Mouse (Mus musculus): ENCODE measurements around the gene Gm6358. TPM values are rescaled to one million over a fixed set of nuclear protein-coding genes. Genes with fewer than 3 reads are reported as not detected.

The Gm6358 gene
- polyA plus RNA-seq (2014; fragmentation: Illumina TruSeq; extraction: RNeasy Lipid Tissue Mini Kit (QIAGEN cat#74804); ENCODE audit: low read depth, low replicate concordance), result not detected

DNA sequence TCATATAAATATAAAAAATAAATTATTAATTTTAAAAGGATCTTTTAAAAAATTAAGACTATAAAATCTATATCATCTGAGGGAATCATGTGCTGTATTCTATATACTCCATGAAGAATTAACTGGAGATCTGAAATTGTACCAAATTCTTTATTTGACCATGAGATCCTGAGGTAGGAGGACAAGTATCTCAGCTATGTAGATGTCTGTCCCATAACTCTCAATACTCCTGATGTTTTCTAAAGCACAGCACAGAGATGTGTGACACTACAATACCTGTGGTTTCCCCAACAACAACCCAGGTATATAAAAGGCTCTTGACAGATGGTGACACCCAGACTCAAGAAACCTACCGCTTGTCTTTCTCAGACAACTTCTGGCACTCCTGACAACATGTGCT lies at the start of gene Gm6358:
Gene Gm6358, plus strand, starts transcription at position 301 of the 400 bp plus-strand sequence.

GRCm38 (mm10) chr16:89150786-89151185 lies 10.1 kb downstream of the Gm6358 start, which contains the start of gene Gm10061:
Gene Gm10061, plus strand, starts transcription at chr16:89151086.

GRCm38 (mm10) chr16:89157652-89158051 lies 17.0 kb downstream of the Gm6358 start, which contains the start of gene Gm9789:
Gene Gm9789, plus strand, starts transcription at chr16:89157952.

GRCm38 (mm10) chr16:89169190-89169589 lies 28.5 kb downstream of the Gm6358 start, which contains the start of gene Gm7735:
Gene Gm7735, plus strand, starts transcription at chr16:89169490.

GRCm38 (mm10) chr16:89174435-89174834 lies 33.8 kb downstream of the Gm6358 start, which contains the start of gene 1110057P08Rik:
Gene 1110057P08Rik, plus strand, starts transcription at chr16:89174735.

Other genes with a start within 250 kb of the Gm6358 start
- gene Krtap19-5, start 244.4 kb upstream of the Gm6358 start, polyA plus RNA-seq (2014; fragmentation: Illumina TruSeq; extraction: RNeasy Lipid Tissue Mini Kit (QIAGEN cat#74804); ENCODE audit: low read depth, low replicate concordance), result not detected
- gene Krtap19-9b, start 208.6 kb upstream of the Gm6358 start, polyA plus RNA-seq (2014; fragmentation: Illumina TruSeq; extraction: RNeasy Lipid Tissue Mini Kit (QIAGEN cat#74804); ENCODE audit: low read depth, low replicate concordance), result not detected
- not detected for gene Krtap16-3, start 178.0 kb upstream of the Gm6358 start, polyA plus RNA-seq (2014; fragmentation: Illumina TruSeq; extraction: RNeasy Lipid Tissue Mini Kit (QIAGEN cat#74804); ENCODE audit: low read depth, low replicate concordance)
- gene Krtap22-2, start 130.1 kb upstream of the Gm6358 start, polyA plus RNA-seq (2014; fragmentation: Illumina TruSeq; extraction: RNeasy Lipid Tissue Mini Kit (QIAGEN cat#74804); ENCODE audit: low read depth, low replicate concordance), result not detected
- not detected for gene Gm10229, start 125.6 kb upstream of the Gm6358 start, polyA plus RNA-seq (2014; fragmentation: Illumina TruSeq; extraction: RNeasy Lipid Tissue Mini Kit (QIAGEN cat#74804); ENCODE audit: low read depth, low replicate concordance)
- gene Krtap6-1, start 109.2 kb upstream of the Gm6358 start, polyA plus RNA-seq (2014; fragmentation: Illumina TruSeq; extraction: RNeasy Lipid Tissue Mini Kit (QIAGEN cat#74804); ENCODE audit: low read depth, low replicate concordance), result not detected
- gene Gm10228, start 99.4 kb upstream of the Gm6358 start, polyA plus RNA-seq (2014; fragmentation: Illumina TruSeq; extraction: RNeasy Lipid Tissue Mini Kit (QIAGEN cat#74804); ENCODE audit: low read depth, low replicate concordance), result not detected
- gene Krtap6-5, start 93.0 kb upstream of the Gm6358 start, polyA plus RNA-seq (2014; fragmentation: Illumina TruSeq; extraction: RNeasy Lipid Tissue Mini Kit (QIAGEN cat#74804); ENCODE audit: low read depth, low replicate concordance), result not detected
- gene 1110025L11Rik, start 76.8 kb upstream of the Gm6358 start, polyA plus RNA-seq (2014; fragmentation: Illumina TruSeq; extraction: RNeasy Lipid Tissue Mini Kit (QIAGEN cat#74804); ENCODE audit: low read depth, low replicate concordance), result not detected
- gene Krtap6-3, start 56.8 kb upstream of the Gm6358 start, polyA plus RNA-seq (2014; fragmentation: Illumina TruSeq; extraction: RNeasy Lipid Tissue Mini Kit (QIAGEN cat#74804); ENCODE audit: low read depth, low replicate concordance), result not detected
- not detected for gene Gm10061, start 10.2 kb downstream of the Gm6358 start, polyA plus RNA-seq (2014; fragmentation: Illumina TruSeq; extraction: RNeasy Lipid Tissue Mini Kit (QIAGEN cat#74804); ENCODE audit: low read depth, low replicate concordance)
- gene Gm9789, start 17.1 kb downstream of the Gm6358 start, polyA plus RNA-seq (2014; fragmentation: Illumina TruSeq; extraction: RNeasy Lipid Tissue Mini Kit (QIAGEN cat#74804); ENCODE audit: low read depth, low replicate concordance), result not detected
- gene Gm7735, start 28.6 kb downstream of the Gm6358 start, polyA plus RNA-seq (2014; fragmentation: Illumina TruSeq; extraction: RNeasy Lipid Tissue Mini Kit (QIAGEN cat#74804); ENCODE audit: low read depth, low replicate concordance), result not detected
- gene 1110057P08Rik, start 33.9 kb downstream of the Gm6358 start, polyA plus RNA-seq (2014; fragmentation: Illumina TruSeq; extraction: RNeasy Lipid Tissue Mini Kit (QIAGEN cat#74804); ENCODE audit: low read depth, low replicate concordance), result not detected
- not detected for gene Krtap20-2, start 65.0 kb downstream of the Gm6358 start, polyA plus RNA-seq (2014; fragmentation: Illumina TruSeq; extraction: RNeasy Lipid Tissue Mini Kit (QIAGEN cat#74804); ENCODE audit: low read depth, low replicate concordance)